Mouse (Mus musculus): ENCODE measurements around the gene Sel1l. TPM values are rescaled to one million over a fixed set of nuclear protein-coding genes. Genes with fewer than 3 reads are reported as not detected.

Sel1l gene
- polyA plus RNA-seq, 2 experiments: 12.8 to 28.3 TPM

- ATAC-seq (ENCODE audit: insufficient read depth) (no peak), DNase-seq (ENCODE audit: low read depth in 3 of 3, low spot score in 3 of 3) (no peak)
- H3K4me3 ChIP-seq (ENCODE audit: insufficient read depth in 1 of 2, low read depth in 2 of 2, low read length in 2 of 2): no peak overlapping the region
- TF ChIP-seq CTCF (IDR thresholded peaks at IDR 0.05; ENCODE audit: low read depth) (no peak), EP300 (IDR thresholded peaks at IDR 0.05; ENCODE audit: low read depth) (no peak)
- H3K4me2 ChIP-seq (ENCODE audit: low read depth): no peak overlapping the region
- no peaks in the 10 kb centered on the region for H3K9me3 ChIP-seq (ENCODE audit: control insufficient read depth, low read length)
- H3K36me3 ChIP-seq (replicated peaks; ENCODE audit: control insufficient read depth, insufficient read depth, low read depth): no peaks in the 10 kb centered on the region
- 54% methylated on average over 21 of the region's 21 CpGs for WGBS (ENCODE audit: insufficient replicate concordance)
- H3K9ac ChIP-seq (replicated peaks): no peak overlapping the region
- H3K27ac ChIP-seq: no peak overlapping the region
- H3K4me1 ChIP-seq (replicated peaks; ENCODE audit: control insufficient read depth in 2 of 2, insufficient read depth in 2 of 2, low read length in 1 of 2): no peaks in the 10 kb centered on the region
- H3K27me3 ChIP-seq (ENCODE audit: control insufficient read depth, insufficient read depth, low read length): no peaks in the 10 kb centered on the region
Observed at GRCm38 (mm10) chr12:91878056-91878911, 29.3 kb upstream of the Sel1l start.

GRCm38 (mm10) chr12:91877646-91878045 is 28.7 kb upstream of the Sel1l start:
- TF ChIP-seq EP300 (IDR thresholded peaks at IDR 0.05; ENCODE audit: low read depth) (no peak), CTCF (IDR thresholded peaks at IDR 0.05; ENCODE audit: low read depth) (peak; percentile 69)
- Histone ChIP-seq H3K36me3 (replicated peaks; ENCODE audit: control insufficient read depth, insufficient read depth, low read depth) (no peaks in the 10 kb centered on the region), H3K4me3 (ENCODE audit: insufficient read depth in 1 of 2, low read depth in 2 of 2, low read length in 2 of 2) (no peak overlapping the region), H3K27ac (no peak overlapping the region), H3K4me1 (replicated peaks; ENCODE audit: control insufficient read depth in 2 of 2, insufficient read depth in 2 of 2, low read length in 1 of 2) (no peaks in the 10 kb centered on the region), H3K4me2 (ENCODE audit: low read depth) (no peak overlapping the region), H3K9ac (replicated peaks) (no peak overlapping the region), H3K9me3 (ENCODE audit: control insufficient read depth, low read length) (no peaks in the 10 kb centered on the region), H3K27me3 (ENCODE audit: control insufficient read depth, insufficient read depth, low read length) (no peaks in the 10 kb centered on the region)
- WGBS (ENCODE audit: insufficient replicate concordance): 40% methylated on average over 5 of the region's 5 CpGs
- DNase-seq (ENCODE audit: low read depth in 3 of 3, low spot score in 3 of 3): peak in 2 of 3 experiments; percentile 3 to 16
- no peak for ATAC-seq (ENCODE audit: insufficient read depth)

GRCm38 (mm10) chr12:91870671-91871070 is 21.7 kb upstream of the Sel1l start:
- TF ChIP-seq EP300 (IDR thresholded peaks at IDR 0.05; ENCODE audit: low read depth): no peak
- no peak for TF ChIP-seq CTCF (IDR thresholded peaks at IDR 0.05; ENCODE audit: low read depth)
- WGBS (ENCODE audit: insufficient replicate concordance): 65% methylated on average over 11 of the region's 11 CpGs
- Histone ChIP-seq H3K36me3 (replicated peaks; ENCODE audit: control insufficient read depth, insufficient read depth, low read depth) (no peaks in the 10 kb centered on the region), H3K4me1 (replicated peaks; ENCODE audit: control insufficient read depth in 2 of 2, insufficient read depth in 2 of 2, low read length in 1 of 2) (no peaks in the 10 kb centered on the region), H3K27me3 (ENCODE audit: control insufficient read depth, insufficient read depth, low read length) (no peaks in the 10 kb centered on the region), H3K4me3 (ENCODE audit: insufficient read depth in 1 of 2, low read depth in 2 of 2, low read length in 2 of 2) (no peak overlapping the region), H3K9ac (replicated peaks) (no peak overlapping the region), H3K9me3 (ENCODE audit: control insufficient read depth, low read length) (no peaks in the 10 kb centered on the region), H3K27ac (no peak overlapping the region), H3K4me2 (ENCODE audit: low read depth) (no peak overlapping the region)
- ATAC-seq (ENCODE audit: insufficient read depth) (no peak), DNase-seq (ENCODE audit: low read depth in 3 of 3, low spot score in 3 of 3) (no peak)

- DNase-seq (ENCODE audit: low read depth in 3 of 3, low spot score in 3 of 3): no peak
- Histone ChIP-seq H3K9ac (replicated peaks) (no peak overlapping the region), H3K4me1 (replicated peaks; ENCODE audit: control insufficient read depth in 2 of 2, insufficient read depth in 2 of 2, low read length in 1 of 2) (no peaks in the 10 kb centered on the region), H3K27me3 (ENCODE audit: control insufficient read depth, insufficient read depth, low read length) (no peaks in the 10 kb centered on the region), H3K27ac (no peak overlapping the region), H3K4me3 (ENCODE audit: insufficient read depth in 1 of 2, low read depth in 2 of 2, low read length in 2 of 2) (no peak overlapping the region), H3K9me3 (ENCODE audit: control insufficient read depth, low read length) (no peaks in the 10 kb centered on the region), H3K4me2 (ENCODE audit: low read depth) (no peak overlapping the region), H3K36me3 (replicated peaks; ENCODE audit: control insufficient read depth, insufficient read depth, low read depth) (no peaks in the 10 kb centered on the region)
- TF ChIP-seq EP300 (IDR thresholded peaks at IDR 0.05; ENCODE audit: low read depth): no peak
- TF ChIP-seq CTCF (IDR thresholded peaks at IDR 0.05; ENCODE audit: low read depth): no peak
- 54% methylated on average over 4 of the region's 4 CpGs for WGBS (ENCODE audit: insufficient replicate concordance)
- no peak for ATAC-seq (ENCODE audit: insufficient read depth)
Observed at GRCm38 (mm10) chr12:91869352-91869751, 20.4 kb upstream of the Sel1l start.

GRCm38 (mm10) chr12:91854330-91854729 is 5.4 kb upstream of the Sel1l start:
- WGBS (ENCODE audit: insufficient replicate concordance): 57% methylated on average over 8 of the region's 8 CpGs
- DNase-seq (ENCODE audit: low read depth in 3 of 3, low spot score in 3 of 3) (no peak), ATAC-seq (ENCODE audit: insufficient read depth) (no peak)
- no peak for TF ChIP-seq EP300 (IDR thresholded peaks at IDR 0.05; ENCODE audit: low read depth)
- TF ChIP-seq CTCF (IDR thresholded peaks at IDR 0.05; ENCODE audit: low read depth): no peak
- no peaks in the 10 kb centered on the region for H3K27me3 ChIP-seq (ENCODE audit: control insufficient read depth, insufficient read depth, low read length)
- H3K9ac ChIP-seq (replicated peaks): no peak overlapping the region
- H3K9me3 ChIP-seq (ENCODE audit: control insufficient read depth, low read length): no peaks in the 10 kb centered on the region
- H3K4me1 ChIP-seq (replicated peaks; ENCODE audit: control insufficient read depth in 2 of 2, insufficient read depth in 2 of 2, low read length in 1 of 2): no peaks in the 10 kb centered on the region; a peak in 1 of 4 replicates
- H3K27ac ChIP-seq: no peak overlapping the region
- H3K4me3 ChIP-seq (ENCODE audit: insufficient read depth in 1 of 2, low read depth in 2 of 2, low read length in 2 of 2): no peak overlapping the region
- H3K4me2 ChIP-seq (ENCODE audit: low read depth): no peak overlapping the region
- H3K36me3 ChIP-seq (replicated peaks; ENCODE audit: control insufficient read depth, insufficient read depth, low read depth): no peaks in the 10 kb centered on the region
